Mouse (Mus musculus) urinary bladder, postnatal 36 days (tissue): Measurements from ENCODE around the gene Iqgap2.

ENCODE experiments used
- DNase-seq, 2 experiments: peaks; one replicate each; pipeline ENCODE4 v3.0.0; 2022; ENCODE audit warnings: low spot score in 2 of 2, mixed read lengths in 1 of 2

Iqgap2 gene

GRCm38 (mm10) chr13:95657171-95657570, 234.6 kb downstream of the Iqgap2 start:
- no peak for DNase-seq

DNA sequence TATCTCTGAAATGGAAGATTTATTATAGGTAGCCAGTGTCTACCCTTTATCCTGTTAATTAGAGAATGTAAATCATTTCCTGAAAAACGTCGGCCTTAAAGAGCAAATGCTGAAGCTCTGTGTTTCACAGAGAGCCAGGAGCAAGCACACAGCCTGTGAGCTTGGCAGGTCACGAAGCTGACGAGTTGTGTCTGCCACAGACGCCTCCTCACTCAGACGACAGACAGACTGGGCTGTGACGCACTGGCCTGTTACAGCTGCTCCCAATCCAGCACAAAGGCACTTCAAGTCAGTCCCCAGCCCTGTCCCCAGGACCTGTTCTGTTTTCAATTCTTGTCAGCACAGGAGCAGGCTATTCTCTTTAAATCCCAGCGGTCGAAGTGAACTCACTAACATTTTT, 236.4 kb downstream of the Iqgap2 start:
- DNase-seq, result no peak

- no peak for DNase-seq
Observed at GRCm38 (mm10) chr13:95653696-95654095, 238.0 kb downstream of the Iqgap2 start.

DNA sequence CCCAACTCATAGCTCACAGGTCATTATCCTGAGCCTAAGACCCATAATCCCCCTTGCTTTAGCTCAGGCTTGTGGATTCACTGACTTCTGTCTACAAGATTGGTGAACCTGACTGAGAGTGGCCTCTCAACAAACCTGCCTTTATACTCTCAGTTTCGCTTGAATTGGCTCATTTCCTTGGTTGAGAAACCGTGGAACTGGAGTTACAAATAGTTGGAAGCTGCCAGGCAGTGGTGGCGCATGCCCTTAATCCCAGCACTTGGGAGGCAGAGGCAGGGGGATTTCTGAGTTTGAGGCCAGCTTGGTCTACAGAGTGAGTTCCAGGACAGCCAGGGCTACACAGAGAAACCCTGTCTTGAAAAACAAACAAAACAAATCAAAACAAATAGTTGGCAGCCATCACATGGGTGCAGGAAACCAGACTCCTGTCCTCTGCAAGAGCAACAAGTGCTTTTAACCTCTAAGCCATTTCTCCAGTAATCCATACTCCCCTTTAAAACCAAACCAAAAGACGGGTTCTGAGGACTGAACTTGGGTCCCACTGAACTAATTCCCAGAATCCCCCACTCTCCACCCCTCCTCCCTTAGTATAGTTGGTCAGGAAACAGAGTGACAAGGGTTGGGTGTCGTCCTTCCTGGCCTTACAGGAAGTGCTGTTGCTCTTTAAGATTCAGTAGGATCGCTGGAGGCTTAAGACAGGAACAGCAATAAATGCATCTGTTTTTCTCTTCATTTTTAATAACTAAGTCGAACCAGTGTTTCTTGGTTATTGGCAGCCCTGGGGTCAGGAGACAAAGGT, 239.7 kb downstream of the Iqgap2 start:
- DNase-seq, result no peak

- DNase-seq, result no peak
Observed at GRCm38 (mm10) chr13:95649941-95650340, 241.8 kb downstream of the Iqgap2 start.

DNA sequence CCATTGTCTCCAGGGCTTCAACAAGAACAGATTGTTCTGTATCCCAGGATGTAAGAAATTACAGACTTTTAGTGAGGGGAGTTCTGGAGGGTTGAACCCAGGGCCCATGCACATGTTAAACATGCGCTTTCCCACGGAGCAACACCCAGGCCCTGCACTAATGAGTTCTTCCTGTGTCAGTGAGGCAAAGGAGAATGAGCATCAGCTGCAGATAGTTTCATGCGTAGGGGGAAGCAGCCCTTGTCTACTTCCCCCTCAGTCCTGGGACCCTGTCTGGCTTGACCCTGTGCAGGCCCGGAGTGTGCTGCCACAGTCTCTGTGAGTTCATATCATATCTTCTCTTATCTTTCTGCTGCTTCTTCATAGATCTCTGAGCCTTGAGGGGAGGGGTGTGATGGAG, 244.5 kb downstream of the Iqgap2 start:
- no peak for DNase-seq

DNA sequence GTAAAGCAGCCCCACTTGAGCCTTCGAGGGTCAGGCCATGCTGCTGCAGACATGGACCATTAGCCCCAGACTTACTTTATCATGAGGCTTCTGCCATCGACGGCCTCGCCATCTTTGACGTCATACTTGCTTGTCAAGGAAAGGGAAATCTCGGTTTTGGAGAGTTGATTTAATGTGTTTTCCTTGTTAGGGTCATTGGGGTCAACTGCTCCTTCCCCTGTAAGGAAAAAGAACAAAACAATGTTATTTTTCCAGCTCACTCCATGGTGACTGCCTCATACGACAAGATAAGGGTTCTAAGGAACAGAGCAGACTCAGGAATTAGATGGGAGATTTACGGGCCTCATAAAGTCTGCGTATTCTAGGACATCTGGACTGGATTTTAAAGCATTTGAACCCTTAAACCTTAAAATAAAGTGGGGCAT, 245.0 kb downstream of the Iqgap2 start:
- DNase-seq, result no peak

DNA sequence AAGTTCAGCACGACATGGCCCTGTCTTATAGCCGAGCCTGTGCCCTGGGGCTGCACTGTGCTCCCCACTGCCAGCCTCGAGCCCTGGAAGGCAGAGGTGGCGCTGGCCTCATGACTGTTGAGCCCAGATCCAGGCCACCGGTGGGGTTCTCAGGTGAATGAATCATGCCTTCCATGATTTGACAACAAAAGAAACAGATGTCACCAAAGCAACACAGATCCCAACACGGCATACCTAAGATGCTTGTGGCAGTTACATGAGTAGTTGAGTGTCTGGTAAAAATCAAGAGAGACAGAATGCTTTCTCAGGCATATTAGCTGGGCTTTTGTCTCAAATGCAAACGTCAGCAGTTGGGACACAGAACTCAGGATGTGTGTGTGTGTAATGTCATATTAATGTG, 248.0 kb downstream of the Iqgap2 start:
- no peak for DNase-seq

DNA sequence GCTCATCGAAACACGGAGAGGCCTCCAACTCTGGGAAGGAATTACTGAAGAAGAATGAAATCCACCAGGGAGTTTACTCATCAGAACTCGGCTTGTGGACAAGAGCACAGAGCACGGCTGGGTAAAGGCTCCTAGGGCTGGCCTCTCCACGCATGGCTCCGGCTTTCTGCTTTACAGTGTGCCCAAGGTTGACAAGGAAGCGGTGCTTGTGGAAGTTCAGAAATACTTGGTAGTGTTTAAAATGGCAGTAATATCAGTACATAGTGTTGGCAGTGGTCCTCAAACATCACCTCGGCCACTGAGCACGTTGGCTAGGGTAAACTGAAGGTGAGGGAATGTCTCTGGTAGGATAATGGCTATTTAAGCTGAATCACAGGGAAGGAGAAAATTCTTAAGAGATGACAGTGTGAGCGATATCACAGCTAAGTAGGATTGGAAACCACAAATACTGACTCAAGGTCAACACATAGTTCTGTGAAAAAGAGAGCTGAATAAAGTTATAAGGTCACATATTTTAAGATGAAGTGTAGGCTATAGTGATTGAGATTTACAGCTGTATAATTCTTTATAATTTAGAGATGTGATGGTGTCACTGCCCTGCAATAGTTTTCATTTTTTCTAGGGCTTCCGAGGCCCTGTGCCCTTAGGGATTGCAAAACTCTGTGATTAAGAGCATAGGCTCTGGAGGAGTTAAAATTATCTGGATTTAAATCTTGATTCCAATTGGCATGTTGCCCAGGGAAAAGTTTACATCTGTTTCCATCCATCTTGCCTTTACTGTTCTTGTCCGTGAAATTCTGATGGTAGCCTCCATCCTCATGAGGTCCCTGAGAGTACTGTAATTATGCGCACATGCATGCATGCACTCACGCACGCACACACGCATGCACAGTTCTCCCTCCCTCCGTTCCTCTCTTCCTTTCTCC, 250.4 kb downstream of the Iqgap2 start:
- DNase-seq, result no peak

DNA sequence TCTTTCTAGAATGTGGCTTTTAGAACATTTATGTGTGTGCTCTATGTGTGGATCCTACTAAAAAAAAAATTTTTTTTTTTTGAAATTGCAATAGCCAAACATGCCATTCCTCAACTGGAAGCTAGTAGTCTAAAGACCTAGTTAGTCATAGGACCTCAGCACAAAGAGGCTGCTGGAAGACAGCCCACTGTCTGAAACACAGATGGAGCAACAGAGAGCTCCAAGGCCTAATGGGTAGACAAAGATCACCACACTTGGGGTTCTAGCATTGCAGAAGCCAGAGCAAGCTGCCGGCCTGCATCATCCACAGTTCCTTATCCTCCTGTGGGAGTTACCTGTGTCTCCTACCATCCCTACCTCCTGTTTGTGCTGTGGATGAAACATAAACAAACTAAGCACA, 251.3 kb downstream of the Iqgap2 start:
- DNase-seq, result no peak

DNA sequence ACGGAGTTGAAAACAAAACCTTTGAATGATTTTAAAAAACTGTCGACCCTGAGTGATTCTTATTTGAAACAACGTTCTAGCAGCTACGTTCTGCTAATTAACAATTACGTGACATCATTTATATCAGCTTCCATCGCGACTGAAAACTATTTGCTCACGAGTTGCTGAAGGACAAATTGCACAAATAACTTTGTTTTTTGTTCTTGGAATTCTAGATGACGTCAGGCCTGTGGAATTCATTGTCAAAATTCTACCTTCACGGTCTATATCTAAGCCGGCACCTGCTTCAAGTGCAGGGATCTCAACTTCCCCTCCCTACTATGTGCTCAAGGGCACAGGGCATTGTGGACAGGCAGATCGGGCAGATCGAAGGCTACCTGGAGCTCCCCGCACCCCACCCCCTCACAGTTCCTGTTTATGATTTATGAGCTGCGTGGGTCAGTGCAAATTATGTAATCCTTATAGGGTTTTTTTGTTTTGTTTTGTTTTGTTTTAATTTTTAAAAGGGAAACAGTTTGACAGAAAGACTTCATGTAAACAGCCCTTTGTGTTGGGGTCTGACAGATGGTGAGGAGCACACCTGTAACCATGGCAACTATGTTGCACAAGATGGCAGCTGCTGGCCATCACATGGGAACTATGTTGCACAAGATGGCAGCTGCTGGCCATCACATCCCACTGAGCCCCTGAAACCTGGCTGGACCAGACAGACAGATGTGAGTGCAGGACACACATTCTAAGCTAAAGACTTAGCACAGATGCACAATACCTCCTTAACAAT, 252.2 kb downstream of the Iqgap2 start:
- no peak for DNase-seq

DNA sequence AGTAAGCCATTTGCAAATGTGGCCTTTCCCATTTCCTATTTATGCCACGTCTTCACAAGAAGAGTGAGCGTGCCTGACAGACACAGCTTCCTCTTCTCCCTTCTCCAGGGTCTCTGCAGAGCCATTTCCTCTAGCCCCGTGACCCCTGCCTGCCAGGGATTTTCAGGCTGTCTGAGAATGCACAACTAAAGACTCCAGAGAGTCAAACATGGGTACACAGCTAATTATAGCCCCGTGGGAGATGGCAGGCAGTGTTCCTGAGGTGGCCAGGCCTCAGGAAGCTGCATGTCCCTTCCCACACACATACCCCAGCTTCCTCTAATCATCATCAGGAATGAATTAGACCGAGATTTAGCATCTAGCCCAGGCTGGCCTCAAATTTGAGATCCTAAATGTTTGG, 252.8 kb downstream of the Iqgap2 start:
- DNase-seq, result no peak

DNA sequence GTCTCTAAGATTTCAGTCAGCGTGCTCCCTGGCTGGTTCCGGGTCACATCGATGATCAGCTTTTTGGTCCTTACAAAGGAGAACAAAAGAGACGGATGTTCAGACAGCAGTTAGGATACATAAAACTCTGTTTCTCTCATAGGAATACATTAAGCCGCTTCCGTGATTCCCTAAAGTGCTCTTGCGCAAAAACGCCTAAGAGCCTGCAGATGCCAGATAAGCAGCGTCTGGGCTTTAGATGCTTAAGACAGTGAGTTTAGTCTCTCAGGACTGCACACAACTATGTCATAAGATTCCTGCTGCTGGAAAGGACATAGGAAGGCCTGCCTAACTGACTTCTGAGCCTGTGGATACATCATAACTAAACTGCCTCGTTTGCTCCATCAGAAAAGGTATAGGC, 254.0 kb downstream of the Iqgap2 start:
- no peak for DNase-seq

DNA sequence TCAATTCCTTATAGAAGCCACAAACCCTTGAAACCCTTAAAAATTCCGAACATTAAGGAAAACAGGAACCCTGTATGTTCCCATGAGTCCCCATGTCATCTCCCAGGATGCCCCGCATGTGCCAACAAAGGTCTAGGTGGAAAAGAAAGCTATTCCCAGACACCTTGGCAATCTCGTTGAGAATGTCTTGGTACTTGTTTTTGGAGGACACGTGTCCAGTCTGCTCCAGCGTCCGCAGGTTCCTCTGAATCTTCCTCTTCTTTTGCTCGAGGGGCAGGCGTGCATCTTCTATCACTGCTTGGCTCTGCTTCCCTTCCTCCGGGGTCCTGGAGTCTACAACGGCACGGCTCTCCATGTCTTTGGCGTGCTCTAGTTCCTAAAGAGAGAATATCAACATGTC, 256.4 kb downstream of the Iqgap2 start:
- no peak for DNase-seq

- DNase-seq, result no peak
Observed at GRCm38 (mm10) chr13:95634451-95634850, 257.3 kb downstream of the Iqgap2 start.

DNA sequence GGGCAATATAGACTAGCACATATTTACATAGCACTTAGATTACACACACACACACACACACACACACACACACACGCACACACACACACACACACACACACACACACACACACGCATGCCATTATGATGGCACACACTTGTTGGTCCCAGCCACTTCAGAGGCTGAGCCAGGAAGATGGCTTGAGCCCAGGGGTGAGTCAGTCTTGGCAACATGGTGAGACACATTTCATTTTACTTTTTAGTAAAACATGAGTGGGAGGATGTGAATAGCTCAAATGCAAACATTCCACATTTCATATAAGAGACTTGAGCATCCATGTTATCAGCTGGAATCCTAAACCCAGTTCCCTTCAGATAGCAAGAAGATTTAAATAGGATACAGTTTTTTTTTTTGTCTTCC, 258.3 kb downstream of the Iqgap2 start:
- DNase-seq, result no peak

- DNase-seq, result no peak
Observed at GRCm38 (mm10) chr13:95632144-95632543, 259.6 kb downstream of the Iqgap2 start.

- DNase-seq, result no peak
Observed at GRCm38 (mm10) chr13:95630747-95631146, 261.0 kb downstream of the Iqgap2 start.

DNA sequence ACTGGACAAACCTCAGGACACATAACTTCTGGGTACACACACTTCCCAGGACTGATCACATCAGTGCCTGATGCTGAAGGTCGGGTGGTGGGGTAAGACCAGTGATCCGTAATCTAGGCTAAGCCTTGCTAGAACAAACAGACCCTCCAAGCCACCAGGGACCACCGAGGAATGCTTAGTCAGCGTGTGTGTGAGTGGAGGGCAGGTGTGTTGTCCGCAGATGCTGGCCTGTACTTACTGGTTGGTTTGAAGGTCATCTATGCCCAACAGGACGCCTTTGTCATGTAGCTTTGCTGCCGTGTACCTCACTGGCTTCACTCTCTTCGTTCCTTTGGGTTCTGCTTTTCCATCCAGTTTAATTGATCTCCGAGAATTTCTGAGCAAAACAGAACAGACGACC, 262.0 kb downstream of the Iqgap2 start:
- DNase-seq, result no peak

DNA sequence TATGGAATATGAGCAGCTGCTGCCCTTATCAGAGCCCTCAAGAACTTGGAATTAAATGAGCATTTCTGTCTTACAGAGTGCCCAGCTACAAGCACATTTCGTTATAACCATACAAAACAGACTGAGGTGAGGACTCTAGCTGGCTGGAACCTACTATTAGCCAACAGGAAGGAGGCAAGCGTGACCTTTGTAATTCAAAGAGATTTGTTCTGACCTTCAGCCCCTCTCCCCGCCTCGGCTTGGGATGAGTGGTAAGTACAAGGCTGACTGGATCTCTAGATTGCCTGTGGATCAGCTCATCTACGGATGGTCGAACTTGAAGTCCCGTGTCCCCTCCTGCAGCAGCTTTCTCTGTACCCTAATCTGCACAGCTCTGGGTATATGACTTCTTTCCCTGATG, 265.0 kb downstream of the Iqgap2 start:
- no peak for DNase-seq

DNA sequence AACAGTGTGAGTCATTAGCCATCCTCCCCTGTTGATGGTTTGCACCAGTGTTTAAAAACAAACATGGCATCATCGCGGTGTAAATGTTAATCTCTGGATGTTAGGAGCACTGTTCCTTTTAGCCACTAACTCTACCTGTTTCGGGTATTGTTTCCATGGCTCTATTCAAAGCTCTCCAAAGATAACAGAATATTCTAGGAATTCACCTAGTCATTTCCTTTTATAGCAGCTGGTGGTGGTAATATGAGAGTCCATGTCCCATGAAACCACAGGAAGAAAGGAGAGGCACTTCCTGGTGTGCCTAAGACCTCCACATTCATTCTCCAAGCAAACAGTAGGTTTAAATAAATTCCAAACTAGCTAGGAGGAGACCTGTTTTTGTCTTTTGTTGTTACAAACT, 268.7 kb downstream of the Iqgap2 start:
- DNase-seq, result no peak

GRCm38 (mm10) chr13:95621563-95621962, 270.2 kb downstream of the Iqgap2 start:
- DNase-seq, result no peak
